8 mouse cellular contexts compared by ENCODE assay signal in genomic region chr9:88520849-88521483, GRCm38 (mm10). TPM values are rescaled to one million over a fixed set of nuclear protein-coding genes. Genes with fewer than 3 reads are reported as not detected.
DNase-seq lines count a peak whose midpoint lies in the region; ATAC-seq and TF ChIP-seq lines count a peak whose summit lies in the region.

No protein-coding gene starts in this region.

- peak overlapping the region; percentile 68 for H3K4me3 ChIP-seq in neural tube, embryonic 11.5 days (ENCODE audit: low read depth, low read length)
- H3K4me3 ChIP-seq in forebrain, embryonic 11.5 days (ENCODE audit: low read depth, low read length), result peak overlapping the region; percentile 88
- peak overlapping the region; percentile 60 for H3K4me3 ChIP-seq in limb, embryonic 15.5 days
- peak overlapping the region; percentile 15; the same call in 1 of the 2 replicates for H3K4me3 ChIP-seq in stomach, postnatal 0 days (ENCODE audit: low read depth, low read length)

- no peaks in the 10 kb centered on the region for H3K9me3 ChIP-seq in neural tube, embryonic 11.5 days (ENCODE audit: control insufficient read depth, low read length)
- no peaks in the 10 kb centered on the region for H3K9me3 ChIP-seq in forebrain, embryonic 11.5 days (ENCODE audit: control insufficient read depth, low read length)
- H3K9me3 ChIP-seq in limb, embryonic 15.5 days, result no peaks in the 10 kb centered on the region
- H3K9me3 ChIP-seq in stomach, postnatal 0 days (ENCODE audit: control insufficient read depth, low read length), result no peaks in the 10 kb centered on the region

- TF ChIP-seq EP300 in stomach, postnatal 0 days (optimal IDR thresholded peaks at IDR 0.05), result no peak

- no peak for DNase-seq in neural tube, embryonic 11.5 days (ENCODE audit: low spot score)
- DNase-seq in neural tube, embryonic 10.5 days (ENCODE audit: extremely low spot score, low spot score), result no peak
- no peak for DNase-seq in forebrain, embryonic 11.5 days (ENCODE audit: low spot score)
- DNase-seq in stomach, postnatal 0 days (ENCODE audit: low spot score), result no peak
- DNase-seq in right cerebral cortex, adult 18-20 months, result no peak
- DNase-seq in cerebellum, postnatal 25 days, result no peak
- no peak for DNase-seq in cerebellum, postnatal 10 days

- WGBS in neural tube, embryonic 11.5 days, result 29% methylated on average over 4 of the region's 4 CpGs
- 28% methylated on average over 4 of the region's 4 CpGs for WGBS in forebrain, embryonic 11.5 days
- 32% methylated on average over 4 of the region's 4 CpGs for WGBS in limb, embryonic 15.5 days
- 26% methylated on average over 4 of the region's 4 CpGs for WGBS in stomach, postnatal 0 days

- 0 out of 2 replicates have a peak overlapping the region, but pooled peaks have one; percentile 8 for H3K27ac ChIP-seq in neural tube, embryonic 11.5 days (ENCODE audit: low read depth, low read length)
- H3K27ac ChIP-seq in forebrain, embryonic 11.5 days (ENCODE audit: low read depth, low read length), result no peak overlapping the region; the same call in 1 of the 2 replicates
- H3K27ac ChIP-seq in limb, embryonic 15.5 days, result no peak overlapping the region; the same call in 1 of the 2 replicates
- no peak overlapping the region for H3K27ac ChIP-seq in stomach, postnatal 0 days (replicated peaks)

- peak overlapping the region; percentile 48 for H3K4me2 ChIP-seq in neural tube, embryonic 11.5 days (ENCODE audit: low read depth)
- H3K4me2 ChIP-seq in forebrain, embryonic 11.5 days (ENCODE audit: low read depth, low read length, severe bottlenecking), result peak overlapping the region; percentile 74
- peak overlapping the region; percentile 45 for H3K4me2 ChIP-seq in limb, embryonic 15.5 days
- H3K4me2 ChIP-seq in stomach, postnatal 0 days (replicated peaks; ENCODE audit: low read depth), result peak overlapping the region; percentile 69

- no peak for TF ChIP-seq CTCF in stomach, postnatal 0 days (IDR thresholded peaks at IDR 0.05; ENCODE audit: low read depth)

- H3K27me3 ChIP-seq in neural tube, embryonic 11.5 days (ENCODE audit: control insufficient read depth, insufficient read depth, low read length), result no peaks in the 10 kb centered on the region
- no peaks in the 10 kb centered on the region for H3K27me3 ChIP-seq in forebrain, embryonic 11.5 days (ENCODE audit: control insufficient read depth, insufficient read depth, low read length)
- no peaks in the 10 kb centered on the region for H3K27me3 ChIP-seq in limb, embryonic 15.5 days
- no peaks in the 10 kb centered on the region for H3K27me3 ChIP-seq in stomach, postnatal 0 days (ENCODE audit: control insufficient read depth, insufficient read depth, low read length)

- H3K36me3 ChIP-seq in neural tube, embryonic 11.5 days (ENCODE audit: control insufficient read depth, insufficient read depth, low read length), result 0 out of 2 replicates have a peak, but pooled peaks cover 2% of the 10 kb centered on the region
- H3K36me3 ChIP-seq in forebrain, embryonic 11.5 days (ENCODE audit: control insufficient read depth, insufficient read depth, low read length), result no peaks in the 10 kb centered on the region; the same call in 1 of the 2 replicates
- 0 out of 2 replicates have a peak, but pooled peaks cover 10% of the 10 kb centered on the region for H3K36me3 ChIP-seq in limb, embryonic 15.5 days
- 0 out of 2 replicates have a peak, but pooled peaks cover 3% of the 10 kb centered on the region for H3K36me3 ChIP-seq in stomach, postnatal 0 days (ENCODE audit: control insufficient read depth, insufficient read depth, low read length)

- no peak for ATAC-seq in neural tube, embryonic 11.5 days (ENCODE audit: insufficient read depth, low FRiP score, low TSS enrichment)
- no peak for ATAC-seq in forebrain, embryonic 11.5 days (replicated peaks; ENCODE audit: low FRiP score)
- no peak for ATAC-seq in limb, embryonic 15.5 days (ENCODE audit: insufficient number of reproducible peaks, low FRiP score, low TSS enrichment, low read depth)
- no peak for ATAC-seq in stomach, postnatal 0 days (ENCODE audit: low FRiP score, low TSS enrichment)

- H3K9ac ChIP-seq in neural tube, embryonic 11.5 days (ENCODE audit: low read length), result peak overlapping the region; percentile 94
- H3K9ac ChIP-seq in forebrain, embryonic 11.5 days (ENCODE audit: low read length), result peak overlapping the region; percentile 99
- H3K9ac ChIP-seq in limb, embryonic 15.5 days, result no peak overlapping the region
- no peak overlapping the region for H3K9ac ChIP-seq in stomach, postnatal 0 days (ENCODE audit: low read length)

- H3K4me1 ChIP-seq in neural tube, embryonic 11.5 days (ENCODE audit: control insufficient read depth, insufficient read depth, low read length), result peaks cover 9% of the 10 kb centered on the region
- 0 out of 2 replicates have a peak, but pooled peaks cover 2% of the 10 kb centered on the region for H3K4me1 ChIP-seq in forebrain, embryonic 11.5 days (replicated peaks; ENCODE audit: control insufficient read depth, insufficient read depth, low read length)
- H3K4me1 ChIP-seq in limb, embryonic 15.5 days, result peaks cover 11% of the 10 kb centered on the region
- H3K4me1 ChIP-seq in stomach, postnatal 0 days (replicated peaks; ENCODE audit: control insufficient read depth, insufficient read depth), result no peaks in the 10 kb centered on the region

RNA-seq across cellular contexts. Expression of gene Zfp949, which starts 26.9 kb away (rescaled TPM):
- 10.9 and 14.2 TPM in 2 replicates for polyA plus RNA-seq in neural tube, embryonic 11.5 days (2014; fragmentation: Nextera tagmentation; extraction: Ambion mirVana)
- polyA plus RNA-seq in forebrain, embryonic 11.5 days (2014; fragmentation: Nextera tagmentation; extraction: Ambion mirVana), result 7.8 and 10.1 TPM in 2 replicates
- polyA plus RNA-seq in limb, embryonic 15.5 days (2015; fragmentation: Nextera tagmentation; extraction: Ambion mirVana), result 13.6 and 14.1 TPM in 2 replicates
- 6.8 and 7.2 TPM in 2 replicates for polyA plus RNA-seq in stomach, postnatal 0 days (2015; fragmentation: Nextera tagmentation; extraction: Ambion mirVana)

RNA-seq across cellular contexts. Expression of gene Syncrip, which starts 38.6 kb away (rescaled TPM):
- 124 and 132 TPM in 2 replicates for polyA plus RNA-seq in neural tube, embryonic 11.5 days (2014; fragmentation: Nextera tagmentation; extraction: Ambion mirVana)
- 141 and 148 TPM in 2 replicates for polyA plus RNA-seq in forebrain, embryonic 11.5 days (2014; fragmentation: Nextera tagmentation; extraction: Ambion mirVana)
- polyA plus RNA-seq in limb, embryonic 15.5 days (2015; fragmentation: Nextera tagmentation; extraction: Ambion mirVana), result 94.5 and 95.0 TPM in 2 replicates
- polyA plus RNA-seq in stomach, postnatal 0 days (2015; fragmentation: Nextera tagmentation; extraction: Ambion mirVana), result 38.8 and 51.7 TPM in 2 replicates

RNA-seq across cellular contexts. Expression of gene Trim43a, which starts 59.7 kb away (rescaled TPM):
- 0.12 TPM in 1 of 2 replicates, not detected in the other for polyA plus RNA-seq in neural tube, embryonic 11.5 days (2014; fragmentation: Nextera tagmentation; extraction: Ambion mirVana)
- not detected in 2 replicates for polyA plus RNA-seq in forebrain, embryonic 11.5 days (2014; fragmentation: Nextera tagmentation; extraction: Ambion mirVana)
- 0.31 TPM in 1 of 2 replicates, not detected in the other for polyA plus RNA-seq in limb, embryonic 15.5 days (2015; fragmentation: Nextera tagmentation; extraction: Ambion mirVana)
- 0.17 TPM in 1 of 2 replicates, not detected in the other for polyA plus RNA-seq in stomach, postnatal 0 days (2015; fragmentation: Nextera tagmentation; extraction: Ambion mirVana)

Comparison
In these comparisons a context has a peak if more than half of its experiments do, and no peak if none do; other contexts are left out.
1. H3K4me3 ChIP-seq: peak in every context shown above with its lines; median percentile 88 in forebrain, embryonic 11.5 days; 68 in neural tube, embryonic 11.5 days; 60 in limb, embryonic 15.5 days; 15 in stomach, postnatal 0 days.
2. H3K9ac ChIP-seq: peak in neural tube, embryonic 11.5 days (single experiment) and forebrain, embryonic 11.5 days (single experiment); none in limb, embryonic 15.5 days (single experiment) and stomach, postnatal 0 days (single experiment).
3. Peak in every context shown above with its lines, with median percentiles within 50 percentile points of each other: H3K4me2 ChIP-seq.